Mouse (Mus musculus): ENCODE measurements at regions not wholly inside any gene's neighbourhood (a gene's known extent, or its start where the extent isn't known, plus 50 kb on each side); places are given as distances from the start of the nearest gene placed in this dataset.
A peak's percentile ranks its signal among the peaks of the same experiment; 100 is the strongest.

GRCm38 (mm10) chr6:127334256-127334655 lies 112.4 kb upstream of the Parp11 start:
- ATAC-seq (ENCODE audit: insufficient number of reproducible peaks, low FRiP score): no peak
- Histone ChIP-seq H3K27me3 (replicated peaks) (no peaks in the 10 kb centered on the region), H3K9ac (no peak overlapping the region), H3K4me3 (no peak overlapping the region), H3K27ac (ENCODE audit: poor library complexity, severe bottlenecking) (no peak overlapping the region), H3K9me3 (replicated peaks) (no peaks in the 10 kb centered on the region), H3K4me2 (no peak overlapping the region), H3K4me1 (replicated peaks) (peaks cover 69% of the 10 kb centered on the region), H3K36me3 (no peaks in the 10 kb centered on the region)
- WGBS: 70% methylated on average over 6 of the region's 6 CpGs

- Histone ChIP-seq H3K4me3 (no peak overlapping the region), H3K27ac (ENCODE audit: poor library complexity, severe bottlenecking) (no peak overlapping the region), H3K4me1 (replicated peaks) (peaks cover 69% of the 10 kb centered on the region), H3K4me2 (no peak overlapping the region), H3K9ac (no peak overlapping the region), H3K36me3 (no peaks in the 10 kb centered on the region), H3K27me3 (replicated peaks) (no peaks in the 10 kb centered on the region), H3K9me3 (replicated peaks) (no peaks in the 10 kb centered on the region)
- ATAC-seq (ENCODE audit: insufficient number of reproducible peaks, low FRiP score): no peak
- WGBS: 76% methylated on average over 7 of the region's 7 CpGs
Observed at GRCm38 (mm10) chr6:127335462-127335886, 111.2 kb upstream of the Parp11 start.

- peak overlapping the region; percentile 24; the same call in 1 of the 2 replicates for H3K27ac ChIP-seq (ENCODE audit: poor library complexity, severe bottlenecking)
- H3K4me1 ChIP-seq (replicated peaks): peaks cover 69% of the 10 kb centered on the region
- no peak overlapping the region for H3K4me2 ChIP-seq
- H3K27me3 ChIP-seq (replicated peaks): no peaks in the 10 kb centered on the region
- no peak; the same call in 1 of the 2 replicates for ATAC-seq (ENCODE audit: insufficient number of reproducible peaks, low FRiP score)
- H3K9me3 ChIP-seq (replicated peaks): no peaks in the 10 kb centered on the region
- no peak overlapping the region for H3K4me3 ChIP-seq
- H3K36me3 ChIP-seq: no peaks in the 10 kb centered on the region
- H3K9ac ChIP-seq: peak overlapping the region; percentile 3; the same call in 1 of the 2 replicates
- WGBS: 49% methylated on average over 12 of the region's 12 CpGs
Observed at GRCm38 (mm10) chr6:127335996-127336660, 110.5 kb upstream of the Parp11 start.

- no peaks in the 10 kb centered on the region for H3K9me3 ChIP-seq (replicated peaks)
- H3K27ac ChIP-seq (ENCODE audit: poor library complexity, severe bottlenecking): peak overlapping the region; percentile 24
- WGBS: 24% methylated on average over 15 of the region's 15 CpGs
- peak overlapping the region; percentile 14; the same call in 1 of the 2 replicates for H3K4me2 ChIP-seq
- ATAC-seq (ENCODE audit: insufficient number of reproducible peaks, low FRiP score): no peak
- no peak overlapping the region for H3K4me3 ChIP-seq
- peaks cover 69% of the 10 kb centered on the region for H3K4me1 ChIP-seq (replicated peaks)
- H3K27me3 ChIP-seq (replicated peaks): no peaks in the 10 kb centered on the region
- no peaks in the 10 kb centered on the region for H3K36me3 ChIP-seq
- H3K9ac ChIP-seq: peak overlapping the region; percentile 14; the same call in 1 of the 2 replicates
Observed at GRCm38 (mm10) chr6:127336681-127337397, 109.8 kb upstream of the Parp11 start.

GRCm38 (mm10) chr6:127337398-127337871 lies 109.2 kb upstream of the Parp11 start:
- H3K9ac ChIP-seq: peak overlapping the region; percentile 14; the same call in 1 of the 2 replicates
- ATAC-seq (ENCODE audit: insufficient number of reproducible peaks, low FRiP score): no peak

DNA sequence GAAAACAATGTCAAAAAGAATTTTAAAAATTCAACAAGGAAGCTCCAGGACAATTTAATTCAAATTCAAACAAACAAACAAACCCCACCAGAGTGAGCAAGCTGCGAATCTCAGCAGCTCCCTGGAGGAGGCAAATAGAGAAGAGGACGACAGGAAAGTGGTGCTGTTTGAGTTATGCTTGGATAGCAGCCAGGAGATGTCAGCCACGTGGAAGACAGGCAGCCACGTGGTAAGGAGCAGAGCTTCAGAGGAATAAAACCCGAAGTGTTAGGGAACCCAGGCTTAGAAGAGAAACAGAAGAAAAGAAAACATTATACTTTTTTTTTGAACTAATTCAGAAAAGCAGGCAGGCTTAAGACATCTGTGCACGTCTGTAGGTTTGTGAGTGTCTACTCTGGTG lies 108.2 kb upstream of the Parp11 start:
- no peak for ATAC-seq (ENCODE audit: insufficient number of reproducible peaks, low FRiP score)
- no peaks in the 10 kb centered on the region for H3K27me3 ChIP-seq (replicated peaks)
- H3K4me2 ChIP-seq: no peak overlapping the region
- H3K4me3 ChIP-seq: no peak overlapping the region
- H3K36me3 ChIP-seq: no peaks in the 10 kb centered on the region
- peaks cover 77% of the 10 kb centered on the region for H3K4me1 ChIP-seq (replicated peaks)
- H3K9me3 ChIP-seq (replicated peaks): no peaks in the 10 kb centered on the region
- 17% methylated on average over 6 of the region's 6 CpGs for WGBS
- peak overlapping the region; percentile 25; the same call in 1 of the 2 replicates for H3K27ac ChIP-seq (ENCODE audit: poor library complexity, severe bottlenecking)
- H3K9ac ChIP-seq: no peak overlapping the region

More at GRCm38 (mm10) chr6:127337398-127337871, 109.2 kb upstream of the Parp11 start:
- no peak overlapping the region for H3K4me3 ChIP-seq
- WGBS: 40% methylated on average over 15 of the region's 15 CpGs
- H3K4me1 ChIP-seq (replicated peaks): peaks cover 70% of the 10 kb centered on the region
- no peaks in the 10 kb centered on the region for H3K9me3 ChIP-seq (replicated peaks)
- H3K27ac ChIP-seq (ENCODE audit: poor library complexity, severe bottlenecking): peak overlapping the region; percentile 24
- H3K4me2 ChIP-seq: peak overlapping the region; percentile 14; the same call in 1 of the 2 replicates
- no peaks in the 10 kb centered on the region for H3K36me3 ChIP-seq
- H3K27me3 ChIP-seq (replicated peaks): no peaks in the 10 kb centered on the region

DNA sequence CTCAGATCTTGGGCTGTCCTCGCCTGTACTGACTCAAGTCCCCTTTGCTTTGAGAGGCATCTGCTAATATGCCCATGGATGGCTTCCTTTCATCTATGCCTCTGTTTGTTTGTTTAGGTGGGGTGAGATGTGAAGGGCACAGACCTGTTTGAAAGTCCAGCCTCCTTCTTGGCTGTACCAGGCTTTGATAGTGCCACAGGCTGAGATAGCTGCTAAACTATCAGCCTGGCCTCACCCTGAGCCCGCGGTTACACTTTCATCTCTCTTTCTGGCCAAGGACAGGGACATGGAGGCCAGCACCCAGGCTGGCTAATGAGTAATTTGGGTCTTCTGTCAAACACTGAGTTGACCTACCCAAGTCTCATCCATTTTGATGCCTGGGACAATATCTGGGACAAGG lies 105.0 kb upstream of the Parp11 start:
- Histone ChIP-seq H3K4me2 (0 out of 2 replicates have a peak overlapping the region, but pooled peaks have one; percentile 11), H3K4me1 (replicated peaks) (peaks cover 78% of the 10 kb centered on the region), H3K36me3 (no peaks in the 10 kb centered on the region), H3K9me3 (replicated peaks) (no peaks in the 10 kb centered on the region), H3K27me3 (replicated peaks) (no peaks in the 10 kb centered on the region), H3K27ac (ENCODE audit: poor library complexity, severe bottlenecking) (peak overlapping the region; percentile 65), H3K9ac (no peak overlapping the region), H3K4me3 (no peak overlapping the region)
- 76% methylated on average over 3 of the region's 3 CpGs for WGBS
- ATAC-seq (ENCODE audit: insufficient number of reproducible peaks, low FRiP score): no peak

GRCm38 (mm10) chr6:127348770-127349409 lies 97.8 kb upstream of the Parp11 start:
- Histone ChIP-seq H3K36me3 (no peaks in the 10 kb centered on the region), H3K4me2 (no peak overlapping the region), H3K27ac (ENCODE audit: poor library complexity, severe bottlenecking) (no peak overlapping the region), H3K4me3 (no peak overlapping the region), H3K27me3 (replicated peaks) (no peaks in the 10 kb centered on the region), H3K9ac (no peak overlapping the region), H3K4me1 (replicated peaks) (peaks cover 35% of the 10 kb centered on the region), H3K9me3 (replicated peaks) (peaks cover 2% of the 10 kb centered on the region; the same call in 1 of the 2 replicates)
- ATAC-seq (ENCODE audit: insufficient number of reproducible peaks, low FRiP score): no peak
- 74% methylated on average over 9 of the region's 9 CpGs for WGBS

DNA sequence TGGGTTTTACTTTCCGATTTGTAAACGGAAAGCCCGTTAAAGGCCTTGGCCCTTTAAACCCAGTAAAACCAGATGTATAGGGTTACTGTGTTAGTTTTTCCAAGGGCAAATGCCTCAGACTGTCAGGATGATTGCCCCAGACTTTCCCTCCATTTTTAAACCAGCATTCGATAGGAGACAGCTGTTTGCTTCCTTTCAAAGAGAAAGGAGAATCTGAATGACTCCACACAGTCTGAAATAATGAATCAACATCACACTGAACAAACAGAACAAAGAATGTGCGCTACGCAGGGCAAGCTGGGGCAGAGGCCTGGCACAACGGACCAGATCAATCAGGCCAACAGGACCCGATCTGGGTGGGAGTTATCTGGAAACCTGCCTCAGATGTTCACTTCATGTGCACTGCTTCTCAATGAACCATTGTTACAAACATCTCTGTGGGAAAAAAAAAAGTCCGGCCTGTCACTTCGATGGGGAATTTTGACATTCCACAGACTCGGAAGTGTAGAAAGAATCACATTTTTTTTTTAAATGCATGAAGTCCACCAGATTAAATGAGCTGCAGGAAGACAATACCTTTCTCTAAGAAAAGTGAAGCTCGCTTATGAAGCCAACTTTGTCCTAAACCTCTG lies 97.0 kb upstream of the Parp11 start:
- H3K4me3 ChIP-seq: no peak overlapping the region
- no peaks in the 10 kb centered on the region for H3K36me3 ChIP-seq
- WGBS: 44% methylated on average over 12 of the region's 12 CpGs
- no peaks in the 10 kb centered on the region for H3K27me3 ChIP-seq (replicated peaks)
- no peak for ATAC-seq (ENCODE audit: insufficient number of reproducible peaks, low FRiP score)
- H3K4me2 ChIP-seq: no peak overlapping the region
- peaks cover 7% of the 10 kb centered on the region; the same call in 1 of the 2 replicates for H3K9me3 ChIP-seq (replicated peaks)
- H3K4me1 ChIP-seq (replicated peaks): peaks cover 30% of the 10 kb centered on the region
- H3K9ac ChIP-seq: no peak overlapping the region
- no peak overlapping the region for H3K27ac ChIP-seq (ENCODE audit: poor library complexity, severe bottlenecking)

- 83% methylated on average over 5 of the region's 5 CpGs for WGBS
- Histone ChIP-seq H3K27ac (ENCODE audit: poor library complexity, severe bottlenecking) (no peak overlapping the region), H3K4me1 (replicated peaks) (peaks cover 19% of the 10 kb centered on the region), H3K27me3 (replicated peaks) (no peaks in the 10 kb centered on the region), H3K9me3 (replicated peaks) (peaks cover 7% of the 10 kb centered on the region; the same call in 1 of the 2 replicates), H3K9ac (no peak overlapping the region), H3K4me2 (no peak overlapping the region), H3K4me3 (no peak overlapping the region), H3K36me3 (no peaks in the 10 kb centered on the region)
- ATAC-seq (ENCODE audit: insufficient number of reproducible peaks, low FRiP score): no peak
Observed at GRCm38 (mm10) chr6:127351691-127352090, 94.9 kb upstream of the Parp11 start.

Data from heart, embryonic 12.5 days (tissue).